Mouse (Mus musculus): ENCODE data around the gene Mbd3. TPM values are rescaled to one million over a fixed set of nuclear protein-coding genes. Genes with fewer than 3 reads are reported as not detected.

The Mbd3 gene
- total and polyA plus RNA-seq, 2 experiments: 21.1 to 73.5 TPM

DNA sequence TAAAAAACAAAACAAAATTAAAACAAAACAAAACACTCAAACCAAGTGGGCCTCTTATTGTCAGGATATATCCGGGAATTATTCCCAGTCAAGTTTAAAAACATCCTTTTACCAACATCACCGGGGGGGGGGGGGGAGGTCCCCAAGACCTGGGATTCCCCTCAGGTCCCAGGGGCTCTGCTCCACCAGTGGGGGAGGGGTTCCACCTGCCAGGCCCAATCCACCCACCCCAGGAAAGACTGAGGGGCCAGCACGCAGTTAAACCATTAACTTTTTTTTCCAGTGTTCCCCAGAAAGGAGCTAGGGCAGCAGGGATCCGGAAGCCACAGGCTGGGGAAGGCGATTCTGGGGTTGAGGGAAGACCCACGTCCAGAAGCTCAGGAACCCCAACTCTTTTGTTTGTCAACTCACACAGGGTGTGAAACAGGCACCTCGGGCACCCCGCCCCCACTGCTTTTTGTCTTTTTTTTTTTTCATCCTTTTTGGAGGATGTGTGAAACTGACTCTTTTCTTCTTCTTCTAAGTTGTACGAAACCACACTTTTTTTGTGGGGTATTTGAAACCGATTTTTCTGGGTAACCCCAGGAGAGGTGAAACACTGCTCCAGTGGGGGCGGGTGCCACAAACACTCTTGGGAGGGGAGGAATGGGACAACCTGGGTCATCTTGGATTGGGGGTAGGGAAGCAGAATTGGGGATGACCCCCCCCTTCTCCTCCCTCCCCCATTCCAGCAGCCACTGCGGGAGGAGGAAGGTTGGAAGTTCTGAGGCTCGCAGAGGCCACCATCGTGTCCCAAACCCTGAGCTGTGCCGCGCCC lies 32.4 kb upstream of the Mbd3 start:
- no peak for DNase-seq (ENCODE audit: extremely low read depth, low read depth, low spot score)
- WGBS: 53% methylated on average over 16 of the region's 16 CpGs
- Histone ChIP-seq H3K4me1 (ENCODE audit: control insufficient read depth, insufficient read depth, low read length) (peaks cover 12% of the 10 kb centered on the region), H3K4me3 (ENCODE audit: insufficient read depth, low read depth, low read length) (0 out of 2 replicates have a peak overlapping the region, but pooled peaks have one; percentile 6), H3K27me3 (ENCODE audit: control insufficient read depth, insufficient read depth, low read length) (no peaks in the 10 kb centered on the region), H3K79me2 (ENCODE audit: control insufficient read depth, insufficient read depth, low read length) (peaks cover 9% of the 10 kb centered on the region; the same call in 1 of the 2 replicates), H3K36me3 (ENCODE audit: control insufficient read depth, insufficient read depth, low read length) (no peaks in the 10 kb centered on the region), H3K27ac (replicated peaks; ENCODE audit: insufficient read depth, low read depth, low read length) (no peak overlapping the region), H3K9ac (ENCODE audit: low read depth, low read length) (0 out of 2 replicates have a peak overlapping the region, but pooled peaks have one; percentile 11)
- TF ChIP-seq CTCF (IDR thresholded peaks at IDR 0.05; ENCODE audit: low read depth, low read length) (no peak), POLR2A (IDR thresholded peaks at IDR 0.05; ENCODE audit: extremely low read depth, insufficient read depth, low read length) (no peak)

DNA sequence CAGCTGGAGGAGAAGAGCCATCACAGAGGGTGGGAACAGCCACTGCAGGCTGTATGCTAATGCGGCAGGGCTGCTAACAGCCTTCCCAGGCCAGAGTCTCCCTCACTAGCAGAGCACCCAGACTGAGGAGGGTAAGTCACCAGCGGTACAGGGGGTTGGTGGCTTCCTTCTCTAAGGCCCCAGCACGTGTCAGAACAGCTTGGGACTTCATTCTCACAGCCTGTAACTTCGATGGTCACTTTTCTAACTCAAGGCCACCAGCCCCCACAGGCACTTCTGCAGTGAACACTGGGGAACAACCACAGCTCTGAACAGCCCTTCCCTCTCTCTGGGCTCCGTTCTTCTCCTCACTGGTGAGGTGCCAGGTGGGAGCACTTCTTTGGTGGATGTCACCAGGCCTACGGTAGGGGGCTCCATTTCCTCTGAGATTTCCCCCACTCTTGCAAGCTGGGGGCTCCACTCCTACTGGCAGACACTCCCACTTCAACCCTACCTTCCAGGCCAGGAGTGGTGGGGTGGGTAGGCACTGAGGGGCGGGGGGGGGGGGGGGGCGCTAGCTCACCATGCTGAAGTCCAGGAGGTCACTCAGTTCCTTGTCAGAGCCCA lies 31.1 kb upstream of the Mbd3 start:
- H3K4me3 ChIP-seq (ENCODE audit: insufficient read depth, low read depth, low read length): no peak overlapping the region

DNA sequence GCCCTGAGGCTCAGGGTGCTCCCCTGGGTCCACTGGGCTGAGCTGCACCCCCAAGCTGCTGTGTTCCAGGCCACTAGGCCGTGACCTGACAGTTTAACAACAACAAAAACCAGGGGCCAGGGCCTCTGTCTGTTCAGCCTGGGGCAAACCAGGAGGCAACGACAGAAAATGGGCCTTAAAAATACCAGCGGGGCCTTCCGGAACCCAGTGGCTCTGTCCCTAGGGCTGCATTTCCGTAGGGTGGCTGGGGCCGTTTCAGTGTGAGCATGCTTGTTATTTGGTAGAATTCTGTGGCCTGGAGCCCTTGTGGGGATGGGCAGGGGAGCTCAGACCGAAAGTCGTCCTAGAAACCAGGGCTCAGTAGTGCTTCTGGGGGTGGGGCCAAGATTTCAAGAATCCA lies 30.4 kb upstream of the Mbd3 start:
- Histone ChIP-seq H3K4me3 (ENCODE audit: insufficient read depth, low read depth, low read length) (no peak overlapping the region), H3K27ac (replicated peaks; ENCODE audit: insufficient read depth, low read depth, low read length) (no peak overlapping the region), H3K27me3 (ENCODE audit: control insufficient read depth, insufficient read depth, low read length) (no peaks in the 10 kb centered on the region), H3K36me3 (ENCODE audit: control insufficient read depth, insufficient read depth, low read length) (peaks cover 9% of the 10 kb centered on the region), H3K4me1 (ENCODE audit: control insufficient read depth, insufficient read depth, low read length) (peaks cover 8% of the 10 kb centered on the region), H3K79me2 (ENCODE audit: control insufficient read depth, insufficient read depth, low read length) (peaks cover 9% of the 10 kb centered on the region; the same call in 1 of the 2 replicates), H3K9ac (ENCODE audit: low read depth, low read length) (no peak overlapping the region)
- DNase-seq (ENCODE audit: extremely low read depth, low read depth, low spot score): no peak
- 96% methylated on average over 8 of the region's 8 CpGs for WGBS
- no peak for TF ChIP-seq CTCF (IDR thresholded peaks at IDR 0.05; ENCODE audit: low read depth, low read length)
- no peak for TF ChIP-seq POLR2A (IDR thresholded peaks at IDR 0.05; ENCODE audit: extremely low read depth, insufficient read depth, low read length)

More for the DNA sequence above, 31.1 kb upstream of the Mbd3 start:
- H3K27me3 ChIP-seq (ENCODE audit: control insufficient read depth, insufficient read depth, low read length): no peaks in the 10 kb centered on the region
- H3K4me1 ChIP-seq (ENCODE audit: control insufficient read depth, insufficient read depth, low read length): peaks cover 9% of the 10 kb centered on the region
- TF ChIP-seq CTCF (IDR thresholded peaks at IDR 0.05; ENCODE audit: low read depth, low read length) (no peak), POLR2A (IDR thresholded peaks at IDR 0.05; ENCODE audit: extremely low read depth, insufficient read depth, low read length) (no peak)
- WGBS: 81% methylated on average over 8 of the region's 8 CpGs
- peaks cover 9% of the 10 kb centered on the region; the same call in 1 of the 2 replicates for H3K79me2 ChIP-seq (ENCODE audit: control insufficient read depth, insufficient read depth, low read length)
- no peak for DNase-seq (ENCODE audit: extremely low read depth, low read depth, low spot score)
- peaks cover 2% of the 10 kb centered on the region; the same call in 1 of the 2 replicates for H3K36me3 ChIP-seq (ENCODE audit: control insufficient read depth, insufficient read depth, low read length)
- no peak overlapping the region for H3K27ac ChIP-seq (replicated peaks; ENCODE audit: insufficient read depth, low read depth, low read length)
- no peak overlapping the region for H3K9ac ChIP-seq (ENCODE audit: low read depth, low read length)

DNA sequence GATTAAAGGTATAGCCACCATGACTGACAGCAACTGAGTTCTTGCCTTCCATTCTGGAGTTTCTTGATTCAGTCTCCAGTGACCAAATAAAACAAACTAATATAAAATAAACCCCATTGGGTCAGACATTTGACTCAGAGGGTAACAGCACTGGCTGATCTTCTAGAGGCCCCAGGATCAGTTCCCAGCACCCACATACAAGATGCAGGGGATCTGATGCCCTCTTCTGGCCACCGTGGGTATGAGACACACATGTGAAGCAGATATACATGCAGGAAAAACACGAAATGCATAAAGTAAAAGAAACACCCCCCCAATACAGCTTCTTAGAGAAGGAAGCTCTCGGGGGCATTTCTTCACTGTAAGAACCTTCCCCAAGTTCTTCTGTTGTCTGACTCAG lies 25.7 kb upstream of the Mbd3 start:
- no peak for TF ChIP-seq POLR2A (IDR thresholded peaks at IDR 0.05; ENCODE audit: extremely low read depth, insufficient read depth, low read length)
- 92% methylated on average over 3 of the region's 3 CpGs for WGBS
- H3K4me3 ChIP-seq (ENCODE audit: insufficient read depth, low read depth, low read length): no peak overlapping the region
- no peak overlapping the region for H3K27ac ChIP-seq (replicated peaks; ENCODE audit: insufficient read depth, low read depth, low read length)
- H3K27me3 ChIP-seq (ENCODE audit: control insufficient read depth, insufficient read depth, low read length): no peaks in the 10 kb centered on the region
- peaks cover 4% of the 10 kb centered on the region for H3K4me1 ChIP-seq (ENCODE audit: control insufficient read depth, insufficient read depth, low read length)
- no peak overlapping the region for H3K9ac ChIP-seq (ENCODE audit: low read depth, low read length)
- no peaks in the 10 kb centered on the region for H3K79me2 ChIP-seq (ENCODE audit: control insufficient read depth, insufficient read depth, low read length)
- no peak for DNase-seq (ENCODE audit: extremely low read depth, low read depth, low spot score)
- peaks cover 11% of the 10 kb centered on the region for H3K36me3 ChIP-seq (ENCODE audit: control insufficient read depth, insufficient read depth, low read length)

DNA sequence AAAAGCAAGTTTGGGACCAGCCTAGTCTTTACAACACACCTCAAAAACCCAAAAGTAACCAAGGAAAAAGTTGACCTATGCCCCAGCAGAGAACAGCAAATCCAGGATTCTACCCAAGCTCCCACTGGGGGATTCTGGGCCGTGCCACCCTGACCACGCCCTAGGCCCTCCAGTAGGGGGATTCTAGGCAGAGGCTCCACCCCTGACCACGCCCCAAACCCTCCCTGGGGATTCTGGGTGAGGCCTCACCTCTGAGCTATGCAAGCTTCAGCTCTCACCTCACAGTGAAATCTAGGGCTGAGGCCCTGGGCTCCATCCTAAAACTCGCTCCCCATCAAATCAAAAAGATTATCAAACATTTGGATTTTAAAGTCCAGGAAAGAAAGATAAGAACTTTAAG lies 24.2 kb upstream of the Mbd3 start:
- DNase-seq (ENCODE audit: extremely low read depth, low read depth, low spot score): no peak
- Histone ChIP-seq H3K27ac (replicated peaks; ENCODE audit: insufficient read depth, low read depth, low read length) (no peak overlapping the region), H3K79me2 (ENCODE audit: control insufficient read depth, insufficient read depth, low read length) (no peaks in the 10 kb centered on the region), H3K4me1 (ENCODE audit: control insufficient read depth, insufficient read depth, low read length) (peaks cover 4% of the 10 kb centered on the region), H3K9ac (ENCODE audit: low read depth, low read length) (no peak overlapping the region), H3K27me3 (ENCODE audit: control insufficient read depth, insufficient read depth, low read length) (no peaks in the 10 kb centered on the region), H3K4me3 (ENCODE audit: insufficient read depth, low read depth, low read length) (no peak overlapping the region), H3K36me3 (ENCODE audit: control insufficient read depth, insufficient read depth, low read length) (peaks cover 11% of the 10 kb centered on the region)
- WGBS: 55% methylated on average over 4 of the region's 4 CpGs
- no peak for TF ChIP-seq CTCF (IDR thresholded peaks at IDR 0.05; ENCODE audit: low read depth, low read length)
- no peak for TF ChIP-seq POLR2A (IDR thresholded peaks at IDR 0.05; ENCODE audit: extremely low read depth, insufficient read depth, low read length)

All from liver, adult 2 months (tissue).